Mouse (Mus musculus) retina, postnatal 7 days (tissue): ENCODE measurements around the gene Gstt3.
"Not testable (repeated sequence)": the region's sequence is repeated elsewhere in the genome, so short reads cannot be mapped to it uniquely, and the experiment has no call there.

Source experiments
- DNase-seq: peaks from one replicate; pipeline ENCODE4 v3.0.0-alpha.2; 2012; ENCODE audit warnings: low read depth, low spot score

Gene Gstt3

GRCm38 (mm10) chr10:75779206-75780174, 1.7 kb downstream of the Gstt3 start:
- no peak for DNase-seq

- no peak for DNase-seq
Observed at GRCm38 (mm10) chr10:75777885-75778284, 3.3 kb downstream of the Gstt3 start.

- no peak for DNase-seq
Observed at GRCm38 (mm10) chr10:75776562-75776961, 4.7 kb downstream of the Gstt3 start.

GRCm38 (mm10) chr10:75774587-75774986, 6.6 kb downstream of the Gstt3 start:
- DNase-seq: no peak

- no peak for DNase-seq
Observed at GRCm38 (mm10) chr10:75774102-75774501, 7.1 kb downstream of the Gstt3 start.

- peak; percentile 83 for DNase-seq
Observed at GRCm38 (mm10) chr10:75772795-75773664, 8.2 kb downstream of the Gstt3 start, which contains the start of gene Ddt. Ddt (minus strand) TSS chr10:75773414.

GRCm38 (mm10) chr10:75767756-75768155, 13.5 kb downstream of the Gstt3 start:
- DNase-seq: not testable (repeated sequence)

- no peak for DNase-seq
Observed at GRCm38 (mm10) chr10:75766856-75767255, 14.4 kb downstream of the Gstt3 start.

- DNase-seq: peak; percentile 66
Observed at GRCm38 (mm10) chr10:75764519-75765473, 16.4 kb downstream of the Gstt3 start.

GRCm38 (mm10) chr10:75763682-75764518, 17.3 kb downstream of the Gstt3 start, which contains the start of gene Cabin1:
Cabin1 (minus strand) TSS chr10:75764341.
- DNase-seq: peak; percentile 98

GRCm38 (mm10) chr10:75762413-75762812, 18.8 kb downstream of the Gstt3 start:
- no peak for DNase-seq

- DNase-seq: no peak
Observed at GRCm38 (mm10) chr10:75760311-75760710, 20.9 kb downstream of the Gstt3 start.

GRCm38 (mm10) chr10:75756719-75757118, 24.5 kb downstream of the Gstt3 start:
- DNase-seq: no peak

- DNase-seq: peak; percentile 67
Observed at GRCm38 (mm10) chr10:75744017-75744416, 37.2 kb downstream of the Gstt3 start.

- no peak for DNase-seq
Observed at GRCm38 (mm10) chr10:75743369-75743768, 37.8 kb downstream of the Gstt3 start.

GRCm38 (mm10) chr10:75740866-75741265, 40.3 kb downstream of the Gstt3 start:
- no peak for DNase-seq

GRCm38 (mm10) chr10:75725449-75725848, 55.8 kb downstream of the Gstt3 start:
- DNase-seq: no peak
